Mouse (Mus musculus) midbrain, embryonic 13.5 days (tissue): ENCODE data around the gene Lepr. TPM values are rescaled to one million over a fixed set of nuclear protein-coding genes. Genes with fewer than 3 reads are reported as not detected.

Source experiments
- ATAC-seq: fragments of 200-750 bp; cut with Nextera tagmentation; 2 replicates; pipeline ENCODE4 v1.8.0; 2017; ENCODE audit warnings: mild to moderate bottlenecking, moderate TSS enrichment, moderate library complexity
- H3K27ac ChIP-seq: fragments of 300-500 bp; sonication (generic); 2 replicates; pipeline ENCODE4 v1.5.1; 2015; ENCODE audit warnings: inconsistent platforms, mild to moderate bottlenecking, moderate library complexity
- H3K27me3 ChIP-seq: fragments of 300-500 bp; sonication (generic); 2 replicates; pipeline ENCODE4 v1.6.1; 2015; ENCODE audit warnings: mild to moderate bottlenecking, inconsistent platforms
- H3K36me3 ChIP-seq: fragments of 300-500 bp; sonication (generic); 2 replicates; pipeline ENCODE4 v1.6.1; 2015; ENCODE audit warnings: mild to moderate bottlenecking, inconsistent platforms
- H3K4me1 ChIP-seq: fragments of 300-500 bp; sonication (generic); replicated peaks from 2 replicates; pipeline ENCODE4 v1.6.1; 2015; ENCODE audit warnings: inconsistent platforms
- H3K4me2 ChIP-seq: fragments of 300-500 bp; sonication (generic); replicated peaks from 2 replicates; pipeline ENCODE4 v1.6.1; 2015; ENCODE audit warnings: moderate library complexity, mild to moderate bottlenecking, inconsistent platforms
- H3K4me3 ChIP-seq: fragments of 300-500 bp; sonication (generic); replicated peaks from 2 replicates; pipeline ENCODE4 v1.5.1; 2015; ENCODE audit warnings: mild to moderate bottlenecking, inconsistent platforms
- H3K9ac ChIP-seq: fragments of 300-500 bp; sonication (generic); replicated peaks from 2 replicates; pipeline ENCODE4 v1.6.1; 2015; ENCODE audit warnings: mild to moderate bottlenecking, inconsistent platforms
- H3K9me3 ChIP-seq: fragments of 300-500 bp; sonication (generic); 2 replicates; pipeline ENCODE4 v1.6.1; 2016; ENCODE audit warnings: mild to moderate bottlenecking, inconsistent platforms
- WGBS: fragments of 180-500 bp; shearing (Covaris S2); methylation state at CpG from one replicate; pipeline ENCODE4 v1.1.7; 2015; 5-methylcytosine and 5-hydroxymethylcytosine counted together
- polyA plus RNA-seq: library from polyadenylated mRNA; unstranded; fragments of >200 nt; fragmentation: Nextera tagmentation; extraction: Ambion mirVana; gene quantifications from 2 replicates; pipeline ENCODE4 v1.2.1, GENCODE M21; 2015

The Lepr gene
- polyA plus RNA-seq, 1 experiment from 2014 or later, result 1.9 TPM

DNA sequence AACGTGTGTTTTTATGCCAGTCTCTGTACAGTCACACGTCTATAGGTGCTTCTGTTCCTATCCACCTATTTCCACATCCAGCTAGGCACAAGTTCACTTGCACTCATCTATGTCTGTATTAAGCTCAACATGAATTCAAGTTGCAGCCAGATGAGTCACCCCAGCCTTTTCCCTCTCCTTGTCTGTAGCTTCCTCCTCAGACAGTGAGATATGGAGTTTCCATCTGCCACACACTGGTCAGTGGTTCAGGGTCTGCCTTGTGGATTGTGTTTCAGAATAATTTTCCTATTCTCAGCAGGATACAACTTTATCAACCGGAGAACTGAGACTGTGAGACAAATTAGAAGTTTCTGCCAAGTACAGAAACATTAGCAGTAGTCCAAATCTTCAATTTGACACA is 20.0 kb upstream of the Lepr start:
- Histone ChIP-seq H3K4me1 (no peaks in the 10 kb centered on the region), H3K9ac (no peak overlapping the region), H3K9me3 (no peaks in the 10 kb centered on the region), H3K27me3 (no peaks in the 10 kb centered on the region), H3K4me3 (no peak overlapping the region), H3K27ac (no peak overlapping the region), H3K36me3 (no peaks in the 10 kb centered on the region), H3K4me2 (no peak overlapping the region)
- 86% methylated on average over 3 of the region's 3 CpGs for WGBS
- no peak for ATAC-seq

DNA sequence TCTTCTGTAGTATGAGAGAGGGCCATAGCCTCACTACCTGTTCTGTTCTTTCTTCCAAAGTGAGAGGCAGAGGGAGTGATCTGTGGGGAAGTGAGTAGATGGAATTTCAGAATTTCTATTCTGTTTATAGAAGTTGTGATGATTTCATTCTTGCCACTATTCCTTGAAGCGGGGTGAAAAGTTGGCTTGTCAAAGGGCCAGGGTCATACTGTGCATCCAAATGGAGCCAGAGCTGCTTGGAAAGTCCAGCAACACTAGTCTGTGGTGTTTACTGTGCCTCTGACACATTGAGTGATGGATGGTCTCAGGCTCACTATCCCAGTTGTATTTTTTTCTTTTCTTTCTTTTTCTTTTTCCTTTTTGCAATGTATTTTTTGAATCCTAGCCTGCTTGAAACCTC is 17.8 kb upstream of the Lepr start:
- Histone ChIP-seq H3K9ac (no peak overlapping the region), H3K4me2 (no peak overlapping the region), H3K9me3 (no peaks in the 10 kb centered on the region), H3K4me3 (no peak overlapping the region), H3K36me3 (no peaks in the 10 kb centered on the region), H3K4me1 (no peaks in the 10 kb centered on the region), H3K27me3 (no peaks in the 10 kb centered on the region), H3K27ac (no peak overlapping the region)
- ATAC-seq, result no peak
- WGBS, result 93% methylated on average over 1 of the region's 1 CpGs

DNA sequence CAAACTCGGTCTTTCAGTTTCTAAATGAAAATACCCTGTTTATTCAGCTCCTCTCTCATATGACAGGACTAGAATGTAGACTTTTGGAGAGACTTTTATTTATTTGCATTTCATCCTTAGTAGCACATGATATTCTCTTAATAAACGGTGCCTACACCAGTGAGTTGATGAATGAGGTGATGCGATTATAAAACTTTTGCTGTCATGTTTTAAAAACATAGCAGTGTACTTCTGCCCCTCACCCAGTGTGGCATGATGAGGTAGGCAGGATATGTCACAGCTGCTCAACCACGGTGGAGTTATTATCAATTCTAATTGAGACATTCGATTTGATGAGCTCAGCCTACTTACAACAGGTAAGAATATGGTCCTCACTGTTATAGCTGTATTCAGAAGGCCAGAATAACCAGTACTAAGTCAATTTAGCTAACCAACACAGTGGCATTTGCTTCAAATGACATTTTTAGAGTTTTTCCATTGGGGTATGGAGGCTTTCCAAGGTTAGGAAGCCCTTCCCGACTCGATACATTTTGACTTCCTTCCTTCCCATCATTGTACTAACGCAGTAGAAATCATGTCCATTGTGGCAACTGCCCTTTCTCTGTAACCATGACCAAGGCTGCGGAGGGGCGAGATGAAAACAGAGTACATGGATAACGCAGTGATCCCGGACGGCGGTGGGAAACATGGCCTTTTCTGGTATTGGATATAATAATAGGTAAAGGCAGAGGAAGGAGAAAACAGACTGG is 16.1 kb upstream of the Lepr start:
- Histone ChIP-seq H3K4me2 (no peak overlapping the region), H3K27ac (no peak overlapping the region), H3K4me3 (no peak overlapping the region), H3K9ac (no peak overlapping the region), H3K27me3 (no peaks in the 10 kb centered on the region), H3K9me3 (no peaks in the 10 kb centered on the region), H3K4me1 (no peaks in the 10 kb centered on the region), H3K36me3 (no peaks in the 10 kb centered on the region)
- 90% methylated on average over 14 of the region's 14 CpGs for WGBS
- no peak for ATAC-seq

DNA sequence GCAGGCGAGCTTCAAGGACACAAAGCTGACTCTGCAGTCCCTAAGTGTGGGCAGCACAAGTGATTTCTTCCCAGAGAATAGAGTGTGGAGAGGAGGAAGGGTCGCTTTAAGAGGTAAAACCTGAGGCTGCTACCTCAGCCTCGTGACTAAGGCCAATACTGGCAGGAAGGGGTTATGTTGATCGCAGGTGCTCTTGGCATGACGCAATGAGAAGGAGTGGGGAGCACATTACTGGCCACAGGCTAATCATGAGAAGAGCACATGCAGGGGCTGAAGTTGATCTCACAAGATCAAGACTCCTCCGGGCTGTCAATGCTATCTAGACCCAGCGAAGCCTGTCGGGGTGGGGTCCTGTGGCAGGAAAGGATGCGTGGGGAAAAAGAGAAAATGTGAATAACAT is 11.9 kb upstream of the Lepr start:
- H3K4me1 ChIP-seq, result no peaks in the 10 kb centered on the region
- 86% methylated on average over 9 of the region's 9 CpGs for whole genome bisulfite sequencing
- no peak overlapping the region for H3K4me2 ChIP-seq
- H3K36me3 ChIP-seq, result no peaks in the 10 kb centered on the region
- no peaks in the 10 kb centered on the region for H3K9me3 ChIP-seq
- no peak overlapping the region for H3K27ac ChIP-seq
- H3K27me3 ChIP-seq, result no peaks in the 10 kb centered on the region
- H3K4me3 ChIP-seq, result no peak overlapping the region
- H3K9ac ChIP-seq, result no peak overlapping the region
- no peak for ATAC-seq

DNA sequence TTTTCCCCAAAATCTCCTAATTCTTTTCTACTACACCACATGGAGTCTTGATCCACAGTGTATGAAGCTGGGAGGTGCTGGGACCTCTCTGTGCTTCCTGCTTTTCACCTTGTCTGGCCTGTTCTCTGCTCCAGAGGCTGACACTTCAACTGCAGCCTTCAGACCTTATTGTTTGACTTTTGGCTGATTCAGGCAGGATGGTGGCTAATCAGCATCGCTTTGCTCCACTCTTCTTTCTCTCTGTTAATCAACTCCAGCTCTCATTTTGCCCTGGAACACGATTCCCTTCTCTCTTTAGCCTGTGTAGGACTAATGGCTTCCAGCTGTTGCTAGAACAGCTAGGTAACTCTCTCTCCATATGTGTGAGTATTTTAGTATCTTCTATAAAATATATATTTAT is 10.0 kb upstream of the Lepr start:
- Histone ChIP-seq H3K4me3 (no peak overlapping the region), H3K9ac (no peak overlapping the region), H3K27ac (no peak overlapping the region), H3K9me3 (no peaks in the 10 kb centered on the region), H3K4me1 (no peaks in the 10 kb centered on the region), H3K36me3 (no peaks in the 10 kb centered on the region), H3K27me3 (no peaks in the 10 kb centered on the region), H3K4me2 (no peak overlapping the region)
- WGBS, result 63% methylated on average over 2 of the region's 2 CpGs
- no peak for ATAC-seq

DNA sequence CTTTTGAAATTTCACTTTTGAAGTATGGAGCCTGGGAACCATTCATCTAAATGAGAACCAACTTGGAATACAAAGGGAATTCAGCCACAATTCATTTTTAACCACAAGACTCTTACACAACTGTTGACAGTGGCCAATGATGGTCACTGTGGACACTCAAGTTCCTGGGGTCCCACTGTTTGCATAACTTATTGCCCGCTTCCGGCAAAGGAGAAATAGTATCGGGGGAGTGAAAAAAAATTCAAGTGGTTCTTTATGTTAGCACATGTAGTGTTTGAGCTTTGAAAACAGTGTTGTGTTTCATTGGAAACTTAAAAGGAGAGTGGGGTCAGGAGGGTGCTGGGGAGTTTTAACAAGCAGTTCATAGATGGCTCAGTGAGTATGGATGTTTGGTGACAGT is 9.3 kb upstream of the Lepr start:
- H3K4me2 ChIP-seq, result no peak overlapping the region
- no peak for ATAC-seq
- no peaks in the 10 kb centered on the region for H3K36me3 ChIP-seq
- H3K27me3 ChIP-seq, result no peaks in the 10 kb centered on the region
- no peak overlapping the region for H3K27ac ChIP-seq
- H3K9ac ChIP-seq, result no peak overlapping the region
- H3K4me1 ChIP-seq, result no peaks in the 10 kb centered on the region
- H3K4me3 ChIP-seq, result no peak overlapping the region
- WGBS, result 80% methylated on average over 3 of the region's 3 CpGs
- no peaks in the 10 kb centered on the region for H3K9me3 ChIP-seq

DNA sequence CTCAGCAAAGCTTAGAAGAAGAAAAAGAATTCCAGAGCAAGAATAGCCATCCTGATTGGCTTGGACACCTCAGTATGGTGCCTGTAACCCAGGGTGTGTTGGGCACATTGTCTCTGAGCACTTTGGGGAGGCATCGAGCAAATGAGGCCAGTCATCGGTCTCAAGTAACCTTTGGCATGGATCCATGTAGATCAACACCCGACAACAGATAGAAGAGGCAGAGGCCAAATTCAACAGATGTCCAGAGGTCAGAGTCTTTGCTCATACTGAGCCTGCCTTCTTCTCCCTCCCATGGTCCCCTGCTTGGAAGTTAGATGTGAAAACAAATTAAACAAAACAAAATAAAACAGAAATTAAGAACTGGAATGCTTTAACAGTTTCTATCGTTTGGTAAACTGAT is 6.8 kb upstream of the Lepr start:
- no peak overlapping the region for H3K4me2 ChIP-seq
- no peak for ATAC-seq
- no peaks in the 10 kb centered on the region for H3K4me1 ChIP-seq
- no peak overlapping the region for H3K27ac ChIP-seq
- no peaks in the 10 kb centered on the region for H3K9me3 ChIP-seq
- H3K27me3 ChIP-seq, result no peaks in the 10 kb centered on the region
- H3K9ac ChIP-seq, result no peak overlapping the region
- 78% methylated on average over 4 of the region's 4 CpGs for WGBS
- no peaks in the 10 kb centered on the region for H3K36me3 ChIP-seq
- H3K4me3 ChIP-seq, result no peak overlapping the region

DNA sequence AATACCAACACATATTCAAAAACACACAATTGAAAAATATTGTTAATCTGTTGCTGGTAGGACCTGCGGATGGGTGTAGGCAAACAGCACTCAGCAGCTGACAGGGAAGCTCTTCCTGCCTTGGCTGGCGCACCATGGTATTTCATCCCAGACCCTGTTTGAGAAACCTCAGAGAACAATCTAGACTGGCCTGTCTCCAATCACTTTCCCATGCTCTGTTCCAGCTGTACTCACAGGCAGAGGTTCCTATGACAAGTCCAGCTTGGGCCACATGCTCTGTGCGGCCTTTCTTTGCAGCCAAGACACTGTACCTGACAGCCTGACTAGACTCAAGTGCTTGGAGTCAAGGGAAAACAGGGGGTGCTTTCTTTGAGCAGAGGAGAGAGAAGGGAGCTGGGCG is 6.1 kb upstream of the Lepr start:
- WGBS, result 87% methylated on average over 4 of the region's 4 CpGs
- Histone ChIP-seq H3K27ac (no peak overlapping the region), H3K36me3 (no peaks in the 10 kb centered on the region), H3K9ac (no peak overlapping the region), H3K4me1 (no peaks in the 10 kb centered on the region), H3K9me3 (no peaks in the 10 kb centered on the region), H3K4me3 (no peak overlapping the region), H3K4me2 (no peak overlapping the region), H3K27me3 (peaks cover 3% of the 10 kb centered on the region; the same call in 1 of the 2 replicates)
- ATAC-seq, result no peak

DNA sequence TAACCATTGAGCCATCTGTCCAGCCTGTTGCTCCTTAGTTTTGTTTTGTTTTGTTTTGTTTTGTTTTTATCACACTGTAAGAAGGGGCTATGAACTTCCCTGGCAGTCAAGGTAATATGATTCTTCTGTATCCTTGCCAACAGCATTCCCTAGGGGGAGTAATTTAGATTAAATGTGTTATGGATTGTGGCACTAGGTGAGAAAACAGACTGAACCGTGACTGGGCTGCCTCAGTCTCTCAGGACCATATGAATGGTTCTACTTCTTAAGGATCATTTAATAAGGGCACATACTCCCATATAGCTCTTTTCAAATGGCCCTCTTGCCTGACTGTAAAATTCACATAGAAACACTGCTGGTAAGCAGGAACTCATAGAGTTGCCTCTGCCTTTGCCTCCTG is 4.6 kb upstream of the Lepr start:
- Histone ChIP-seq H3K4me3 (no peak overlapping the region), H3K36me3 (no peaks in the 10 kb centered on the region), H3K27ac (no peak overlapping the region), H3K9ac (no peak overlapping the region), H3K4me1 (peaks cover 6% of the 10 kb centered on the region), H3K9me3 (no peaks in the 10 kb centered on the region), H3K27me3 (peaks cover 17% of the 10 kb centered on the region), H3K4me2 (no peak overlapping the region)
- ATAC-seq, result no peak
- WGBS, result 39% methylated on average over 1 of the region's 1 CpGs

DNA sequence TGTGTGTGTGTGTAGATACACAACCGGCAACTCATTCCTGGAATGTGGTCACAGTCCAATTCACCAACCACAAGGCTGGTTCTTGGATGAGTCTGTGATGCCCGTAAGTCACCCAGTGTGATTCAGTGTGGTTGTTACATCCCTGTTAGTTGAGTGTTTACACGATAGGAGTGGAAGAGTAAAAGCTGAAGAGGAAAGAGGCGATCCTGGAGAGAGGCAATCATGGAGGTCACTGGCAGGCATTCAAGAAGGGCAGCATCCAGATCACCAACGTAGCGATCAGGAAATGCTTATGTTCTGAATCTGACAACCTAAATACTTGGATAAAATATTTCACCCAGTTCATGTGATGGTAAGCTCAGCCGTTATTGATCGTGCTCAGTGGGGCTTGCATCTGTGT is 1.9 kb upstream of the Lepr start:
- Histone ChIP-seq H3K4me1 (peaks cover 10% of the 10 kb centered on the region), H3K27me3 (peaks cover 32% of the 10 kb centered on the region), H3K4me3 (no peak overlapping the region), H3K9ac (no peak overlapping the region), H3K9me3 (no peaks in the 10 kb centered on the region), H3K27ac (no peak overlapping the region), H3K4me2 (no peak overlapping the region), H3K36me3 (no peaks in the 10 kb centered on the region)
- WGBS, result 87% methylated on average over 8 of the region's 8 CpGs
- ATAC-seq, result no peak

DNA sequence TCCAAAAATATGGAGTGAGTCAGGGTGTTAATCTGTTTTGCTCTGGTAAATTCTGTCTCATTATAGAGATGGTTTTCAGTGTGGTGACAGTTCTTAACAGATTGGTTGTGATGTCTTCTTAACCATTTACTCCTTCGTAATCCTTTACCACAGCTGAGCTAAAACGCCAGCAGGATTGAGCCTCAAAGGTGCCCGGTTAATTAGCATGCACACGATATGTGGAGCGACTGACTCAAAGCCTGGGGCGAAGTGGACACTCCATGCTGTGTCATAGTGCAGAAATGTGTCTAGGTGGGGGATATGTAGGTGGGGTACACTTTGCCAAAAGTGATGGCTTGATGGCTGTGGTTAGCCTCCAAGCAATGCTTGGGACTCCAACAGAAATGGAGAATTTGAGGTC is 1.4 kb upstream of the Lepr start:
- WGBS, result 70% methylated on average over 6 of the region's 6 CpGs
- Histone ChIP-seq H3K4me1 (peaks cover 10% of the 10 kb centered on the region), H3K9ac (no peak overlapping the region), H3K36me3 (no peaks in the 10 kb centered on the region), H3K9me3 (no peaks in the 10 kb centered on the region), H3K4me3 (no peak overlapping the region), H3K4me2 (no peak overlapping the region), H3K27ac (no peak overlapping the region), H3K27me3 (peaks cover 32% of the 10 kb centered on the region)
- ATAC-seq, result no peak

DNA sequence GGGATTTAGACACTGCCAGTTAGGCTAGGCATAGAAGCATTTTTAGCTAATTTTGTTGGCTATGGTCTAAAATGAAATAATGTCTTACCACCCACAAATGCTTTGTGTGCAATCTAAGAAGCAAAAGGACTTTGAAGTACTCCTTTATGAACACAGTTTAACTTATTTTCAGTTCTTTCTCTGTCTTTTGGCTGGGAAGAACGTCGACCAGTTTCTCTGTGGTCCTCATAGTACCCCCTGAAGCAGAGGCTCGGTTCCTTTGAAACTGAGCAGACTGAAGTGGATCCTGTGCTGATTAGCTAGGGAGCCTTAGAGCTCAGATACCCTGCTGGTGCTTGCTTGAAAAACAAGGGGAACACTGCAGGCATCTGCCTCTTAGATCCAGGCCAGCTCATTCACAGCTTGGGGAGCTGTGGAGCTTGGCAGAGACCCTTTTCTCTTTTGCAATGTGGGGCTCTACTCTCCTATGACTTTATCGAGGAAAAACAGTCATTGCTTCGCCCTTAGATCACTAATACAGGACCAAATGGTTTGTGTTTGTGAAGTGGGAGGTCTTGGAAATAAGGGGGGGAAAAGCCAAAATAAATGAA is 1.9 kb downstream of the Lepr start:
- H3K36me3 ChIP-seq, result no peaks in the 10 kb centered on the region
- H3K4me2 ChIP-seq, result no peak overlapping the region
- peaks cover 10% of the 10 kb centered on the region for H3K4me1 ChIP-seq
- peaks cover 32% of the 10 kb centered on the region for H3K27me3 ChIP-seq
- ATAC-seq, result no peak
- no peak overlapping the region for H3K27ac ChIP-seq
- H3K9ac ChIP-seq, result no peak overlapping the region
- H3K4me3 ChIP-seq, result no peak overlapping the region
- WGBS, result 4% methylated on average over 5 of the region's 5 CpGs
- no peaks in the 10 kb centered on the region for H3K9me3 ChIP-seq

DNA sequence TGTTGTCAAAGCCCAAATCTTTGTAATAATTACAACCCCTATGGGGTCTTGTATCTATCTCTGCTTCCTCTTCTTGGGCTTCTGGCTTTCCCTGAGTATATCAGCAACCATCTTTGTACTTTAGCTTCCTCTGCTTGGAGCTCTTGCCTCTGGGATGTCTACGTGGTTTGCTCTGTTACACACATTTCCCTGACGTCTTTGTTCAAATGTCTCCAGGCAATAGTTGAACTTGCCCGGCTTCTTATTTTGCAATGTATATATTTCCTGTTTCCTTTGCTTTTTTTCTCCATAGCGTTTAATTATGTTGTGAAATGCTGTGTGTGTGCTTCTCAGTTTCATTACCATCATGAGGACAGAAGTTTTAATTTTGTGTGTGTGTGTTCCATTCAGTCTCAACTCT is 4.5 kb downstream of the Lepr start:
- H3K9me3 ChIP-seq, result no peaks in the 10 kb centered on the region
- H3K27ac ChIP-seq, result no peak overlapping the region
- H3K9ac ChIP-seq, result no peak overlapping the region
- ATAC-seq, result no peak
- 81% methylated on average over 4 of the region's 4 CpGs for WGBS
- H3K4me2 ChIP-seq, result no peak overlapping the region
- H3K36me3 ChIP-seq, result no peaks in the 10 kb centered on the region
- H3K27me3 ChIP-seq, result peaks cover 23% of the 10 kb centered on the region
- H3K4me1 ChIP-seq, result peaks cover 10% of the 10 kb centered on the region
- H3K4me3 ChIP-seq, result no peak overlapping the region
